Mouse (Mus musculus): ENCODE measurements around the gene Lima1.

The Lima1 gene

DNA sequence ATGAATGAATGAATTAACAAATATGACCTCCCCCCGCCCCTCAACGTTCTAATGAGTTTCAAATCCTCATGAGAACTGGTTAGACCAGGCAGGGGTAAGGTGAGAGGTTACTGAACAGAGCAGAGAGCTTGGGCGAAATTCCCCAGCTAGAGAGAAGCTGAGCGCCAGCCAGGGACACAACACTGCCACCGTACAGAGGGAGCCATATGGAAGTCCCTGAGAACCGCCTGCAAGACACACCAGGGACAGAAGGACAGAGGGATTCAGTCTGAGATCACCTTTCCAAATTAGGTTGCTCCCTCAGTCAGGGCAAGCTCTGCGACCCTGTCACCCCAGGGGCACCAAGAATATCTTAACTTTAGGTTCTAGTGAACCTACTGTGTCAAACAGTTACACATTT lies 37.7 kb downstream of the Lima1 start:
- Histone ChIP-seq H3K27me3 (ENCODE audit: insufficient read depth, low read length) (no peaks in the 10 kb centered on the region), H3K36me3 (ENCODE audit: insufficient read depth, low read length) (peaks cover 88% of the 10 kb centered on the region), H3K9me3 (ENCODE audit: low read length) (no peaks in the 10 kb centered on the region), H3K4me1 (replicated peaks; ENCODE audit: low read depth, low read length) (peaks cover 66% of the 10 kb centered on the region), H3K4me3 (replicated peaks; ENCODE audit: low read length) (no peak overlapping the region)
- no peak for TF ChIP-seq NANOG (IDR thresholded peaks at IDR 0.05; ENCODE audit: borderline replicate concordance, low read length)
- no peak for TF ChIP-seq CTCF (conservative IDR thresholded peaks at IDR 0.05; ENCODE audit: low read length)
- no peak for TF ChIP-seq POU5F1 (IDR thresholded peaks at IDR 0.05; ENCODE audit: borderline replicate concordance, low read length)

DNA sequence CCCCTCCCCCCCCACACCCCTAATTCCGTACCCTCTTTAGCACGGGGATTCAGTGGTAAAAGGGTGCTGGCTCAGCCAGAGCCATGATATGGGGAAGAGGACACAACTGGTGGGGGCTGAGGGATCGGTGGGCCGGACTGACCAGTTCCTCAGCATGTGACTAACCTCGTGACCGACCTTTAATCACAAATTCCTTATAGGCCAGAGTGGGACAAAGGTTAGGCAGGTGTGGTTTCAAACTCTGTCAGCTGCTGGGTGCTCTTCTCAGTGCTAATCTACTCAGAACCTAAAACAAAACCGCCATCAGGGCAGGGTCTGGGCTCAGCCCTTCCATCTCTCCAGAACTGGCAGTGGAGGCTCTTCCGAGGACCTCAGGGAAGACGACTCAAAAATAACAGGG lies 40.1 kb downstream of the Lima1 start:
- TF ChIP-seq NANOG (IDR thresholded peaks at IDR 0.05; ENCODE audit: borderline replicate concordance, low read length) (no peak), POU5F1 (IDR thresholded peaks at IDR 0.05; ENCODE audit: borderline replicate concordance, low read length) (no peak), CTCF (conservative IDR thresholded peaks at IDR 0.05; ENCODE audit: low read length) (no peak)
- no peaks in the 10 kb centered on the region for H3K27me3 ChIP-seq (ENCODE audit: insufficient read depth, low read length)
- H3K9me3 ChIP-seq (ENCODE audit: low read length): no peaks in the 10 kb centered on the region
- no peak overlapping the region for H3K4me3 ChIP-seq (replicated peaks; ENCODE audit: low read length)
- H3K4me1 ChIP-seq (replicated peaks; ENCODE audit: low read depth, low read length): peaks cover 56% of the 10 kb centered on the region
- peaks cover 83% of the 10 kb centered on the region for H3K36me3 ChIP-seq (ENCODE audit: insufficient read depth, low read length)

DNA sequence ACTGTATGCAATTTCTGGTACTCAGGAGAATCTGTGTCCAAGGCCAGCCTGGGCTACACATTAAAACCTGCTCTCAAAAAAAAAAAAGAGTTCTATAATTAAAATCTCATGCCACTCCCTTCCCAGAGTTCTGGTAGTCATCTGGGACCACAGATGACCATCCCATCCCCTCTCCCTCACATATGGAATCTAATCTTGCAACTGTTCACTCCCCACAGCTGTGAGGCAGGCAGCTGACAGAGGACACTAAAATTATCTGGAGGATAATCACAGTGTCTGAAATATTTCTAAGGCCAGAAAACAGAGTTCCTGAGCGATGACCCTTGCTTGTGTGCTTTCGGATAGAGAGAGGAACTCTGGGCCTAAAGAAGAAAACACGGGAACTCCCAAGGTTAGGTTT lies 40.6 kb downstream of the Lima1 start:
- Histone ChIP-seq H3K4me1 (replicated peaks; ENCODE audit: low read depth, low read length) (peaks cover 51% of the 10 kb centered on the region), H3K9me3 (ENCODE audit: low read length) (no peaks in the 10 kb centered on the region), H3K36me3 (ENCODE audit: insufficient read depth, low read length) (peaks cover 79% of the 10 kb centered on the region), H3K4me3 (replicated peaks; ENCODE audit: low read length) (no peak overlapping the region), H3K27me3 (ENCODE audit: insufficient read depth, low read length) (no peaks in the 10 kb centered on the region)
- TF ChIP-seq POU5F1 (IDR thresholded peaks at IDR 0.05; ENCODE audit: borderline replicate concordance, low read length): no peak
- no peak for TF ChIP-seq CTCF (conservative IDR thresholded peaks at IDR 0.05; ENCODE audit: low read length)
- TF ChIP-seq NANOG (IDR thresholded peaks at IDR 0.05; ENCODE audit: borderline replicate concordance, low read length): no peak

DNA sequence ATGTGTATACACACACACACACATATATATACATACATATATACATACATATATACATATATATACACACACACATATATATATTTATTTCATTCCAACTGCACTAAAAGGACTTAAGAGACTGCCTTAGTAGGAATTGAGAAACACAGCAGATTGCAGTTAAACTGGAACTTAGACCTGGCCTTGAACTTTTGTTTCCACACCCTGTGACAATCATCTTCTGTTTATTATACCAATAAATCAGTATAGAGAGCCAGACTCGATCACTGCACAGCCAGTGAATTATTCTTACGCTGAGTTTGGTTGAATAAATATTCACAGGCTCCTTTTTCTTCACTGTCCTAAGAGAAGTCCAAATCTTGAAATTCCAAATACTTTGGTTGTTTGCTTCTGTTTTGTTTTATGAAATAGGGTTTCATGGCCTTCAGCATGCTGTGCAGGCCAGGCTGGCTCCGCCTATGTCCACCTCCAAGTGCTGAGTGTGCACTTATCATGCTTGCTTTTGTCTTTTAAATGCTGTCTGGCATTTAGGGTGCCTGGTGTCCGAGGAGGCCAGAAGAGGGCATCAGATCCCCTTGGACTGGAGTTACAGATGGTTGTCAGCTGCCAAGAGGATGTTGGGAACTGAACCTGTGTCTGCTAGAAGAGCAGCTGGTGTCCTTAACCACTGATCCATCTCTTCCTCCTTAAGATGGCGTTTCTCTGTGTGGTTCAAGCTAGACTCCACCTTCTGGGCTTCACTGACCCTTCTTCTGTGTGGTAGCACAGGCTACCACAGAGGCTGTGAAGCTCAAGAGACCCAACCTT lies 41.4 kb downstream of the Lima1 start:
- no peak for TF ChIP-seq CTCF (conservative IDR thresholded peaks at IDR 0.05; ENCODE audit: low read length)
- TF ChIP-seq NANOG (IDR thresholded peaks at IDR 0.05; ENCODE audit: borderline replicate concordance, low read length): no peak
- TF ChIP-seq POU5F1 (IDR thresholded peaks at IDR 0.05; ENCODE audit: borderline replicate concordance, low read length): no peak
- Histone ChIP-seq H3K4me1 (replicated peaks; ENCODE audit: low read depth, low read length) (peaks cover 43% of the 10 kb centered on the region), H3K9me3 (ENCODE audit: low read length) (no peaks in the 10 kb centered on the region)

DNA sequence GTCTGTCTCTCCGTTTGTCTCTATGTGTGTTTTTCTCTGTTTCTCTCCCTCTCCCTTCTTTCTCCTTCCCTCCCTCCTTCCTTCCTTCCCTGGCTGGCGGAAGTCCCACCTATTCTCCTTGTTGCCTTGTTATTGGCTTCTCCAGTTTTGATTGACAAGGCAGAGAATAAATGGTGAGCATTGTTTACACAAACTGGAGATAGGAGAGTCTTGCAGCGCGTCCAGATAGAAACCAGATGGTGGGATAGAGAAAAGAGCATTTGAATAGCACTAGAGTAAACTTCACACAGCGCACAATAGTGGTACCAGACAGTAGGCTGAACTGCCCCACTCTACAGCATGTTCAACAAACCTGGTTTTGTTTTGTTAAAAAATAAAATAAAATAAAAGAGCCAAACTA lies 43.7 kb downstream of the Lima1 start:
- H3K4me1 ChIP-seq (replicated peaks; ENCODE audit: low read depth, low read length): peaks cover 31% of the 10 kb centered on the region
- H3K27me3 ChIP-seq (ENCODE audit: insufficient read depth, low read length): no peaks in the 10 kb centered on the region
- H3K4me3 ChIP-seq (replicated peaks; ENCODE audit: low read length): no peak overlapping the region
- H3K36me3 ChIP-seq (ENCODE audit: insufficient read depth, low read length): peaks cover 75% of the 10 kb centered on the region
- H3K9me3 ChIP-seq (ENCODE audit: low read length): no peaks in the 10 kb centered on the region
- no peak for TF ChIP-seq NANOG (IDR thresholded peaks at IDR 0.05; ENCODE audit: borderline replicate concordance, low read length)
- no peak for TF ChIP-seq POU5F1 (IDR thresholded peaks at IDR 0.05; ENCODE audit: borderline replicate concordance, low read length)
- no peak for TF ChIP-seq CTCF (conservative IDR thresholded peaks at IDR 0.05; ENCODE audit: low read length)

More for the DNA sequence above, 41.4 kb downstream of the Lima1 start:
- Histone ChIP-seq H3K36me3 (ENCODE audit: insufficient read depth, low read length) (peaks cover 77% of the 10 kb centered on the region), H3K27me3 (ENCODE audit: insufficient read depth, low read length) (no peaks in the 10 kb centered on the region), H3K4me3 (replicated peaks; ENCODE audit: low read length) (no peak overlapping the region)

DNA sequence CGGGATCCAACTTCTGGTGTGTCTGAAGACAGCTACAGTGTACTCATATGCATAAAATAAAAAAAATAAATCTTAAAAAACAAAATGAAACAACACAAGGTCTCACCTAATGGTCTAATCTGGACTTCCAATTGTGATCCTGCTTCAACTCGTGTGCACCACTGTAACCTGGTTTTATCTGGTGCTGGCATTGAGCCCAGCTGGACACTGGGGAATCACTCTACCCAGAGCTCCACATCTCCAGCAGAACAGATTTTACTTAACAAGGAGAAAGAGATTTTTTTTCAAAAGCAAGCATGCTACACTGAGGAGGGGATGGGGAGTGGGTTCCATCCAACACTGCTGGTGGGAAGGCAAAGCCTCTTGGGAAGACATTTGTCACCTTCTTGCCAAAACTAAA lies 47.2 kb downstream of the Lima1 start:
- H3K4me3 ChIP-seq (replicated peaks; ENCODE audit: low read length): no peak overlapping the region
- peaks cover 81% of the 10 kb centered on the region for H3K36me3 ChIP-seq (ENCODE audit: insufficient read depth, low read length)
- TF ChIP-seq POU5F1 (IDR thresholded peaks at IDR 0.05; ENCODE audit: borderline replicate concordance, low read length) (no peak), NANOG (IDR thresholded peaks at IDR 0.05; ENCODE audit: borderline replicate concordance, low read length) (no peak), CTCF (conservative IDR thresholded peaks at IDR 0.05; ENCODE audit: low read length) (no peak)
- peaks cover 22% of the 10 kb centered on the region for H3K4me1 ChIP-seq (replicated peaks; ENCODE audit: low read depth, low read length)
- H3K9me3 ChIP-seq (ENCODE audit: low read length): no peaks in the 10 kb centered on the region
- H3K27me3 ChIP-seq (ENCODE audit: insufficient read depth, low read length): no peaks in the 10 kb centered on the region

DNA sequence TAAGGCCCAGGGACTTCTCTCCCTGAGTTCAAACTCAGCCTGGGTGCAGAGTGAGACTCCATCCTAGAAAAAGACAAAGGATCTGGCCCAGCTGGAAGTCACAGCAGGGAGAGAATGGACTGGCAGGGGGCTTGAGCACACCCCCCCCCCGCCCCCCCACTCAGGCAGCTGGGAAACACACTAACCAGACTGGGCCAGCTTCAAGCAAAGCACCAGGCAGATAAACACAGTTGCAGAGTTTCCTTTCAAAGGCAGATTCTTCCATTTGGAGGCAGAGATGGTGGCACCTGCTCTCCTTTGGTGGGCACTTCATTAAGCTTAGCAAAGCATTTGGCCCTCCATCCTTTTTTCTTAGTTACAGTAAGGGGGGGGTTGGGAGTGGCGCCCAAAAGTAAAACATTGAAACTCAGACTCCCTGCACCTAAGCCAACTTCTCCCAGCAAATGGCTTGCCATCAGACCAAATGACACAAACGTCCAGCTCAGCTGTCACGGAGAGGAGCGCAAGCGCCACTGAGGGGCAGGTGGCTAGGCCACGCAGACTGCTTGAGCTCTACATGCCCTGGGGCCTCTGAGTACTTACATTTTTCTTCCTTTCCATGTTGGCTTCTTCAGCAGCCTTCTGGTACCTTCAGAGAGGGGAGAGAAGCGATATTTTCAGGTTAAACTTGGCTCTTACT lies 48.9 kb downstream of the Lima1 start:
- TF ChIP-seq CTCF (conservative IDR thresholded peaks at IDR 0.05; ENCODE audit: low read length) (no peak), NANOG (IDR thresholded peaks at IDR 0.05; ENCODE audit: borderline replicate concordance, low read length) (no peak), POU5F1 (IDR thresholded peaks at IDR 0.05; ENCODE audit: borderline replicate concordance, low read length) (no peak)

DNA sequence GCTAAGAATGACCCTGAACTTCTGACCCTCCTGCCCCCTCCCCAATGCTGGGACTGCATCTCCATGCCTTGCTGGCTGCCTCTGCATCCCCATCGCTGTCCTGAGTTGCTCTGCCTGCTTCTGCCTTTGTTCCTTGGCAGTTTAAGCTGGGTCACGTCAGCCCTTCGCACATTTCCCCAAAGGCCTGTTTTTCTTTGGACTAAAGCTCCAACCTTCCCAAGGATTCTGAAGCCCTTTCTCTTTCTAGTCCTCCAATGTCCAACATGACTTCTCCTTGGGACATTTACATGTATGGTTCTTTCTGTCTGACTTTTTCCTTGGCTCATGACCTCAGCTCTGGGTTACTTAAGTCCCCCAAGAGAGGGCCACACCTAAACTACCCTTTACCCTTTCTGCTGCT lies 50.0 kb downstream of the Lima1 start:
- no peaks in the 10 kb centered on the region for H3K27me3 ChIP-seq (ENCODE audit: insufficient read depth, low read length)
- H3K9me3 ChIP-seq (ENCODE audit: low read length): no peaks in the 10 kb centered on the region
- peaks cover 76% of the 10 kb centered on the region for H3K36me3 ChIP-seq (ENCODE audit: insufficient read depth, low read length)
- peaks cover 32% of the 10 kb centered on the region for H3K4me1 ChIP-seq (replicated peaks; ENCODE audit: low read depth, low read length)
- H3K4me3 ChIP-seq (replicated peaks; ENCODE audit: low read length): no peak overlapping the region
- TF ChIP-seq CTCF (conservative IDR thresholded peaks at IDR 0.05; ENCODE audit: low read length) (no peak), POU5F1 (IDR thresholded peaks at IDR 0.05; ENCODE audit: borderline replicate concordance, low read length) (no peak), NANOG (IDR thresholded peaks at IDR 0.05; ENCODE audit: borderline replicate concordance, low read length) (no peak)

More for the DNA sequence above, 48.9 kb downstream of the Lima1 start:
- H3K4me1 ChIP-seq (replicated peaks; ENCODE audit: low read depth, low read length): peaks cover 23% of the 10 kb centered on the region
- no peak overlapping the region for H3K4me3 ChIP-seq (replicated peaks; ENCODE audit: low read length)
- peaks cover 70% of the 10 kb centered on the region for H3K36me3 ChIP-seq (ENCODE audit: insufficient read depth, low read length)
- no peaks in the 10 kb centered on the region for H3K27me3 ChIP-seq (ENCODE audit: insufficient read depth, low read length)
- no peaks in the 10 kb centered on the region for H3K9me3 ChIP-seq (ENCODE audit: low read length)

Data from E14TG2a.4 (cell line).